Mouse (Mus musculus): ENCODE data around the gene Tomm40. TPM values are rescaled to one million over a fixed set of nuclear protein-coding genes. Genes with fewer than 3 reads are reported as not detected.

Tomm40 gene
- polyA plus RNA-seq, 1 experiment: 125 TPM

- Histone ChIP-seq H3K4me3 (replicated peaks; ENCODE audit: insufficient read depth, low read depth, low read length) (no peak overlapping the region), H3K4me1 (ENCODE audit: control insufficient read depth, insufficient read depth, low read length) (no peaks in the 10 kb centered on the region), H3K27me3 (ENCODE audit: control insufficient read depth, insufficient read depth, low read length) (no peaks in the 10 kb centered on the region), H3K27ac (ENCODE audit: insufficient read depth, low read length) (no peak overlapping the region)
- TF ChIP-seq CTCF (IDR thresholded peaks at IDR 0.05; ENCODE audit: borderline replicate concordance, insufficient read depth, low read depth, low read length): no peak
- no peak for TF ChIP-seq POLR2A (IDR thresholded peaks at IDR 0.05; ENCODE audit: borderline replicate concordance, insufficient read depth, low read length)
- WGBS: 78% methylated on average over 2 of the region's 2 CpGs
- no peak for DNase-seq
Measured at GRCm38 (mm10) chr7:19755008-19755407, 39.8 kb upstream of the Tomm40 start.

- TF ChIP-seq POLR2A (IDR thresholded peaks at IDR 0.05; ENCODE audit: borderline replicate concordance, insufficient read depth, low read length): no peak
- TF ChIP-seq CTCF (IDR thresholded peaks at IDR 0.05; ENCODE audit: borderline replicate concordance, insufficient read depth, low read depth, low read length): no peak
- Histone ChIP-seq H3K4me1 (ENCODE audit: control insufficient read depth, insufficient read depth, low read length) (no peaks in the 10 kb centered on the region; the same call in 1 of the 2 replicates), H3K4me3 (replicated peaks; ENCODE audit: insufficient read depth, low read depth, low read length) (no peak overlapping the region), H3K27ac (ENCODE audit: insufficient read depth, low read length) (no peak overlapping the region), H3K27me3 (ENCODE audit: control insufficient read depth, insufficient read depth, low read length) (no peaks in the 10 kb centered on the region)
- DNase-seq: no peak
- WGBS: 78% methylated on average over 1 of the region's 1 CpGs
Measured at GRCm38 (mm10) chr7:19754065-19754464, 38.8 kb upstream of the Tomm40 start.

DNA sequence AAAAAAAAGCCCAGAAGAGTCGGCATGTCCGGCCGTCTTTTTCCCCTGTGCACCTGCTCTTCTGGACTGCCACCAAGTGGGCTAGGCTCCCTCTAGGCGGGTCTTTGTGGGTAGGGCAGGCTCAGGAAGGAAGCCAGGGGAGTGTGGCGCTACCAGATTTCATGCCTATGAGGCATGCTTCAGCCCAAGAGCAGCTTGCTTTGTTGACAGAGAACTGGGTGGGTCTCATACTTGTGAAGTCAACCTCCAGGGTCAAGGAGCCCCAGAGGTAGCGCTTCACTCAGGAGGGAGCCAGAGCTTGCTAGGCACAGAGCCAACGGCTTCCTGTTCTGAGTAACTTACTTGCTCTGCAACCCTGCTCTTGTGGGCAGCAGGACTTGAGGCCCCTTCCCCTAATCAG, 38.3 kb upstream of the Tomm40 start:
- TF ChIP-seq POLR2A (IDR thresholded peaks at IDR 0.05; ENCODE audit: borderline replicate concordance, insufficient read depth, low read length) (no peak), CTCF (IDR thresholded peaks at IDR 0.05; ENCODE audit: borderline replicate concordance, insufficient read depth, low read depth, low read length) (no peak)
- Histone ChIP-seq H3K27me3 (ENCODE audit: control insufficient read depth, insufficient read depth, low read length) (no peaks in the 10 kb centered on the region), H3K27ac (ENCODE audit: insufficient read depth, low read length) (no peak overlapping the region), H3K4me1 (ENCODE audit: control insufficient read depth, insufficient read depth, low read length) (no peaks in the 10 kb centered on the region; the same call in 1 of the 2 replicates), H3K4me3 (replicated peaks; ENCODE audit: insufficient read depth, low read depth, low read length) (no peak overlapping the region)
- no peak for DNase-seq
- 29% methylated on average over 7 of the region's 7 CpGs for WGBS

GRCm38 (mm10) chr7:19752652-19753051, 37.4 kb upstream of the Tomm40 start:
- DNase-seq: no peak
- Histone ChIP-seq H3K27ac (ENCODE audit: insufficient read depth, low read length) (no peak overlapping the region), H3K27me3 (ENCODE audit: control insufficient read depth, insufficient read depth, low read length) (no peaks in the 10 kb centered on the region), H3K4me1 (ENCODE audit: control insufficient read depth, insufficient read depth, low read length) (no peaks in the 10 kb centered on the region; the same call in 1 of the 2 replicates), H3K4me3 (replicated peaks; ENCODE audit: insufficient read depth, low read depth, low read length) (no peak overlapping the region)
- 74% methylated on average over 8 of the region's 8 CpGs for WGBS
- TF ChIP-seq CTCF (IDR thresholded peaks at IDR 0.05; ENCODE audit: borderline replicate concordance, insufficient read depth, low read depth, low read length): no peak
- TF ChIP-seq POLR2A (IDR thresholded peaks at IDR 0.05; ENCODE audit: borderline replicate concordance, insufficient read depth, low read length): no peak

DNA sequence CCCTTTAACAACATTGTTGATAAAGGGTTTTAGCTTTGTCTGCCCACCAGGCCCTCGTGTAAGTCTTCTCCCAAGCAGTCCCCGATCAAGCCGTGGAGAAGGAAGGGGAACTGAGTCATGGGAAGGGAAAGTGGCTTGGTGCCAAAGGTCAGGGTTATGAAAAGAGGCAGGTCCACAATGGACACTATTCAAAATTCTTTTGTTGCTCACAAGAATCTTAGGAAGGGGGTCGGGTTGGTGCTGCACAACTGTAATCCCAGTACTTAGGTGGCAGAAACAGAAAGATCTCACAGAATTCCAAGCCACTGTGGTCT, 35.8 kb upstream of the Tomm40 start:
- H3K27ac ChIP-seq (ENCODE audit: insufficient read depth, low read length): no peak overlapping the region
- H3K4me1 ChIP-seq (ENCODE audit: control insufficient read depth, insufficient read depth, low read length): no peaks in the 10 kb centered on the region; the same call in 1 of the 2 replicates
- H3K27me3 ChIP-seq (ENCODE audit: control insufficient read depth, insufficient read depth, low read length): no peaks in the 10 kb centered on the region
- 57% methylated on average over 4 of the region's 4 CpGs for WGBS
- no peak overlapping the region for H3K4me3 ChIP-seq (replicated peaks; ENCODE audit: insufficient read depth, low read depth, low read length)
- TF ChIP-seq POLR2A (IDR thresholded peaks at IDR 0.05; ENCODE audit: borderline replicate concordance, insufficient read depth, low read length) (no peak), CTCF (IDR thresholded peaks at IDR 0.05; ENCODE audit: borderline replicate concordance, insufficient read depth, low read depth, low read length) (no peak)
- no peak for DNase-seq

DNA sequence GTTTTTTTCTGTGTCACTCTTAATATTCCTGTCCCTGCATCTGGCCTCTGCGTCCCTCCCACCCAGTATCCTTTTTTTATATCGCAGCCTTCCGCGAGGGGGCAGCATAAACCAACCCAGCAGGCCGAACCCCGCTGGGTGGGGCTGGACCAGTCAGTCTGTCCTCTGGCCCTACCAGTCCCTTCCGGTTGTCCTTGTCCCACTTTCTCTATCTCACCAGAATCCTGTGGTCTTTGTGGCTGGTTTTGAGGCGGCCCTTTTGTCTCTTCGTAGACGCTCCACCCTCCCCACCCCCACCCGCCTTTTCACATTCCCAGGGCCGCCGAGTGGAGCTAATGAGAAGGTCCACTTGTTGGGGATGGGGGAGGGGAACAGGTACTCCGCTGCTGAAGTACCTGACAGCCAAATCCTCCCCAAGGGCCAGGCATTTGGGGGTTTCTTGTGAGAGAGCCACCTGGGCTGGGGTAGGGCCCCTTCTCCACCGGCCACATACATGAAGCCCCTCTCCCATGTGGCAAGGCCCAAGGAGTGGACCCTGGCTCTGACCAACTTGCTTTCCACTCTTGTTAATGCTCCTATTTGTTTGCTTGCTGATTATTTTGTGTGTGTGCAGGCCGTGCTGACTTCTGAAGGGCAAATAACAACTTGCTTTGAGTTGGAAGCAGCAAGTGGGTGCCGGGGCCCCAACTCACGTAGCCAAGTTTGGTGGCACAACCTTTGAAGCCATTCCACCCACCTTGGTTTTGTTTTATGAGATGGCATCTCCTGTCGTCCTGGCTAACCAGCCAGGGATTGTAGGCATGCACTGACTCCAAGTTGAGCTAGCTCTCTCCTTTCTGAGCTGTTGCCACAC, 35.2 kb upstream of the Tomm40 start, which contains the start of gene Nectin2:
Gene Nectin2 (minus strand): TSS at position 267 of the 853 bp plus-strand sequence.
- Histone ChIP-seq H3K27me3 (ENCODE audit: control insufficient read depth, insufficient read depth, low read length) (no peaks in the 10 kb centered on the region), H3K4me1 (ENCODE audit: control insufficient read depth, insufficient read depth, low read length) (no peaks in the 10 kb centered on the region; the same call in 1 of the 2 replicates), H3K27ac (ENCODE audit: insufficient read depth, low read length) (no peak within 1 kb of the TSS), H3K4me3 (replicated peaks; ENCODE audit: insufficient read depth, low read depth, low read length) (peak within 1 kb of the TSS; percentile 48)
- WGBS: 20% methylated on average over 19 of the region's 19 CpGs
- DNase-seq: peak; percentile 65 to 66
- TF ChIP-seq CTCF (IDR thresholded peaks at IDR 0.05; ENCODE audit: borderline replicate concordance, insufficient read depth, low read depth, low read length) (peak; percentile 62), POLR2A (IDR thresholded peaks at IDR 0.05; ENCODE audit: borderline replicate concordance, insufficient read depth, low read length) (no peak)

DNA sequence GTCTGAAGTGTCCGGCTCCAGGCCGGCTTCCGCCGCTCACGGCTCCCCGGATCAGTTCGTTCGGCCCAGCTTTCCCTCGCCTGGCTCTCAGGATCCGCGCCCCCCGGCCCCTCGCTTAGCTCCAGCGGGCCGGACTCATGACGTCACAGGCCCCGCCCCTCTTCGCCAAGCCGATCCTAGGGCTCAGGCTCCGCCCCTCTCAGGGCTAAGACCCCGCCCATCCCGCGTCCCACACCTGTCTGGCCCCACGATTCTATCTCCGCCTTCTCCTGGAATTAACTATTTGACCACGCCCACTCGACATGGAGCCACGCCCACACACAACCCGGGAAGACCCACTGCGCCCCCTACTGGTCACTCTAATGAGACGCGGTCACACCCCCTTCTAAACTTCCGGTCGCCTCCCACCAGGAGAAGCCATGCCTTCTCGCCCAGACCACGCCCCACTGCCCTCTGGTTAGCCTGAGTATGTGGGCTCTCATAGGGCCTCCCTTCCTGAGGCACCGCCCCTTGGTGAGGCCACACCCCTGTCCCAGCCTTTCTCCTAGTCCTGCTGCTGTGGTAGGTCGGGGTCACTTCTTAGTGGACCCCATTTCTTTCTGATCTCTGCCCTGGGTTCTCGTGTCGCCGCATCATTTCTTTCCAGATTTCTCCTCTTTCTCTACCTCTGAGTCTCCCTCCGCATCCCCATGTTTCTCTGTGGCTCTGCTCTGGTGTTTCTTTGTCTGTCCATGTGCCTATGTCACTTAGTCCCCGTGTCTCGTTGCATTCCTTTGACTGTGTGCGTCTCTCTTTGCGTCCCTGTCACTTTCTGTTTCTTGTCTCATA, 34.4 kb upstream of the Tomm40 start:
- 1% methylated on average over 46 of the region's 46 CpGs for WGBS

More for the DNA sequence above, 34.4 kb upstream of the Tomm40 start:
- TF ChIP-seq POLR2A (IDR thresholded peaks at IDR 0.05; ENCODE audit: borderline replicate concordance, insufficient read depth, low read length): no peak
- TF ChIP-seq CTCF (IDR thresholded peaks at IDR 0.05; ENCODE audit: borderline replicate concordance, insufficient read depth, low read depth, low read length): peak; percentile 44; the same call in 1 of the 2 replicates
- peak overlapping the region; percentile 48 for H3K4me3 ChIP-seq (replicated peaks; ENCODE audit: insufficient read depth, low read depth, low read length)
- H3K27ac ChIP-seq (ENCODE audit: insufficient read depth, low read length): no peak overlapping the region
- no peaks in the 10 kb centered on the region; the same call in 1 of the 2 replicates for H3K4me1 ChIP-seq (ENCODE audit: control insufficient read depth, insufficient read depth, low read length)
- peak; percentile 71 to 73 for DNase-seq
- H3K27me3 ChIP-seq (ENCODE audit: control insufficient read depth, insufficient read depth, low read length): no peaks in the 10 kb centered on the region

All from cerebellum, adult 2 months (tissue).